Mouse (Mus musculus): ENCODE measurements around the gene Nol4l.
"Not testable (repeated sequence)": the region's sequence is repeated elsewhere in the genome, so short reads cannot be mapped to it uniquely, and the experiment has no call there.

Nol4l gene

DNA sequence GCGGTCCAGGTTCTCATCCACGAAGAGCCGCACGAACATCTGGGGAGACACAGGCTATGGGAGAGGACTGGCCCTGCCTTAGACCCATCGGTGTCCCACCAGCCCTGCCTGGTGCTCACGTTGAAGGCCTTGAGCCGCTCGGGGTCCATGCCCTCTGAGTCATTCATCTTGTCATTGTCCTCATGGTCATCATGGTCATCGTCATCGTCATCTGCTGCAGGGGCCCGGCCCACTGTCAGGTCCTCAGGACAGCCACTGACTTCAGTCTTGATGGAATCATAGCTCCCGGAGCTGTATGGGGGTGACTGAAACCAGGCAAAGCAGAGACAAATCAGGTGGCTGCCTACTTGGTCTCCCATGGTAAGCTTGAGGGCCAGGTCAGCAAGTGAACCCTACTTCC is 111.9 kb downstream of the Nol4l start:
- no peak for DNase-seq (ENCODE audit: low read depth, low spot score)

DNA sequence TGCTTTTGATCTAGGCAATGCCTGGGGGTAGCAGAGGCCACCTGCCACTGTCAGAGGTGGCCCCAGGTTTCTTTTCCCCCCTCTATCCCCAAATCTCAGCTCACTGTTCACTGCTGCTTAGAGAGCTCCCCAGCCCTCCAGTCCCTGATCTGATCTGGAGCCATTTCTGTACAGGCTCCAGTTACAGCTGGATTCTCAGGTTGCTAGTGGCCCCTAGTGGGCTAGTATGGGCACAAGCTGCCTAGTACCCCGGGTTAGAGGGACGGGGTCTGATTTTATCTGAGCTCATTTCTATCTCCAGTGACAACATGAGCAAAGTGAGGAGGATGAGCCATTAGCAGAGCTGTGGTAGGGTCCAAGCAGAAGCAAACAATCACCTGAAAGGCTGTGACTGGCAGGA is 115.2 kb downstream of the Nol4l start:
- peak; percentile 75 for DNase-seq (ENCODE audit: low read depth, low spot score)

DNA sequence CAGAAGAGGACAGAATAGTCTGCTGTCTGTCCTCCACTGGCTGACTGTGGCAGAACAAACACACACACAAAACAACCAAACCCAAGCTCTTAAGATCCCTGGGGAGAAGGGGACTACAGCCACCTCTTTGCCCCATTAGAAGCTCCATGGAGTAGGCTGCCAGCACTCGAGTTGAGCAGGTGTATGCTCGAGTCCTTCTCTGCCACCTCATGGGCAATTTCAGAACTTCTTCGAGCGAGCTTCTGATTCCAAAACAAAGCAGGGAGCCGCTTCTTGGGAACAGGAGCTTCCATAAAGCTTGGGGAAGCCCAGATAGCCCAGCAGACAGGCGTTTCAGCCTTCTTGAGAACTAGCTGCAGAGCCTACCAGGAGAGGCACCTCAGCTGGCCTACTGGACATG is 117.2 kb downstream of the Nol4l start:
- no peak for DNase-seq (ENCODE audit: low read depth, low spot score)

DNA sequence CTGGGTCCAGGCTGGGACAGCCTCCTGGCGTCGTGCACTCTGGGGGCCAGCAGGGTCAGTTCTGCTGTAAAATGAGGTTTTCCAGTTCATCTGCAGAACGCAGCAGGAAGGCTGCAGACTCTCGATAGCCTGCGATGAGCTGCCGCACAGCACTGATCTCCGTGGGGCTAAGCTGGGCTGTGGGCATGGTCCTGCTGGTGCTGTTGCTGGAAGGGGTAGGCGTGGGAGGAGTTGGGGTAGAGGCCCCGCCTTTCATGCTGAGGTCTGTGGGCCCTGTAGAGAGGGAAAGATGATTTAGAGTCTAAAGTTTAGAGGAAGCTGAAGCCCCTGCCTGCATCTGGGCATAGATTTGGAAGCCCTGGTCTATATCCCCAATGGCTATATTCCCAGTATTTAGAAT is 118.2 kb downstream of the Nol4l start:
- no peak for DNase-seq (ENCODE audit: low read depth, low spot score)

DNA sequence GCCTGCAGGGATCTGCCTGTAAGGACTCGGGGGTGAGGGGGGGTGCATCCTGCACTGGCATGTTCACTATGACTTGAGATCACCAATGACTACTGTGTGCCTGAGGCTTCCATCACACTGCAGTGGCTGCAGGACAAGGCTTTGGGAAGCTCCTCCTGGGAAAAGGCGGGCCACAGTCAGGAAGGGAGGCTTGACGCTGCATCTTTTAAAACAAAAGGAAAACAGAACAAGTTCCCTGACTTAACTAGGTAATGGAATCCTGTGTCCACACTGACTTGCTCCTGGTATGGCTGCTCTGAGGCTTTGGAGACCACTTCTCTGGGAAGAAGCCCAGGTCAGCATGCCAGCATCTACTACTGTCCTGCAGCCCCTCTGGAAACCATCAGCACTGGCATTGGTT is 120.8 kb downstream of the Nol4l start:
- no peak for DNase-seq (ENCODE audit: low read depth, low spot score)

DNA sequence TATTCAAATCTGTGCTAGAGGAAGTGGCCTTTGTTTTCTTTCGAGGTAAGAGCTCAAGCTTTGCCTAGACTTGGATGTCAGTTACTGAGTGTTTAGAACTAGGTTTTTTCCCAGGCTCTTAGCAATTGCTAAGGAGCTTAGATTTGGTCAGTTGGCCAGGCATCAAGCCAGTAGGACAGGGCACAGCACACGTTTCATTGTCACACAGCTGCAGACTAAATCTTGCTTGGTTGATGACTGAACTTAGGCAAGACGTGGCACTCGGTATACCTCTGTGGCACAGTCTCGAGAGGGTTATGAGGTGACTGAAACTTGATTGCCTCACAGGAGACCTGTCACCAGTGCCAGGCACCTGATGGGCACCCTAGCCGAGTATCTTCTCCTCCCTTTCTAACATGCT is 122.9 kb downstream of the Nol4l start:
- no peak for DNase-seq (ENCODE audit: low read depth, low spot score)

DNA sequence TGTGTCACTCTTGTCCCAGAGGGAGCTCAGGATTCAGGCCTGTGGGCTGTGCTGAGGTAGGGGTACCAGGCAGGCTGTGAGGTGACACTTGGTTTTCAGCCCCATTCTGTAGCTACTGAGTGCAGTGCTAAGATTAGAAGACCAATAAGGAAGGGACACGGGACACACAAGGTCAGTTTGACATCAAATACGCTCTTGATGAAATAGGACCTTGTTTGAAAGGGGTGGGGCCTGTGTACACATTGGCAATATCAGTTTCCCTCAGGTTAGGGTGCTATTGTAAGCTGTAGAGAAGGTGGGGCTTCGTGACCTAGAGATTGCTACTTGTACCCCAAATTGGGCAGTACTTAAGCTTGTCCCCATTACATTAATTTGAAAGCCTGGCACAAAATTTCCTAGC is 124.9 kb downstream of the Nol4l start:
- DNase-seq (ENCODE audit: low read depth, low spot score) = no peak

DNA sequence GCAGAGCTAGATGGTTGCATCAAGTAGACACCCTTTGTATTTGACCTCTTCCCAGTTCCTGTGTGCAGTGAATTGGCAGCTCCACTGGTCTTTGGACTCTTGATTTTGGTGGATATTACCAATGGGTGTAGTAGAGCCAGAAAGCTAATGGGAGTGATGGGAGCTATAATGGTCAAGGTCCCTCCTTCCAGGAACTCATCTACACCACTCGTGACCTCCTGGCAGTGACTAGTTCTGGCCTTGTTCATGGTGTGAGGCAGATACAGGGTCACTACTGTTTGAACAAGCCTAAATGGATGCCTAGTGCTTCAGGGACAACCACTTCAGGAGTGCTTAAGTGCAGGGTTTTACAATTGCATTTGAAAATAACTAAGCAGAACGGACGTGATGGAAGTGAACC is 125.7 kb downstream of the Nol4l start:
- DNase-seq (ENCODE audit: low read depth, low spot score) = no peak

DNA sequence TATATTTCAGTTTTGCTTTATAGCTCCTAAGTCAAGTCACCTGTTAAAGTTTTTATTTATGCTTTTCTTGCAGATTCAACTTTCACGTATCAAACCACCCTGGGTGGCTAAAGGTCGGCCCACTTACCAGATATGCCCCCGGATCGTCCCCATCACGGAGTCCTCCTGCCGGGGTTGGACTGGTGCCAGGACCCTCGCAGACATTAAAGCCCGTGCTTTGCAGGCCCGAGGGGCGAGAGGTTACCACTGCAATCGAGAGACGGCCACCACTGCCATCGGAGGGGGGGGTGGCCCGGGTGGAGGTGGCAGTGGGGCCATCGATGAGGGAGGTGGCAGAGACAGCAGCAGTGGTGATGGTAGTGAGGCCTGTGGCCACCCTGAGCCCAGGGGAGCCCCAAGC is 130.6 kb downstream of the Nol4l start:
- no peak for DNase-seq (ENCODE audit: low read depth, low spot score)

DNA sequence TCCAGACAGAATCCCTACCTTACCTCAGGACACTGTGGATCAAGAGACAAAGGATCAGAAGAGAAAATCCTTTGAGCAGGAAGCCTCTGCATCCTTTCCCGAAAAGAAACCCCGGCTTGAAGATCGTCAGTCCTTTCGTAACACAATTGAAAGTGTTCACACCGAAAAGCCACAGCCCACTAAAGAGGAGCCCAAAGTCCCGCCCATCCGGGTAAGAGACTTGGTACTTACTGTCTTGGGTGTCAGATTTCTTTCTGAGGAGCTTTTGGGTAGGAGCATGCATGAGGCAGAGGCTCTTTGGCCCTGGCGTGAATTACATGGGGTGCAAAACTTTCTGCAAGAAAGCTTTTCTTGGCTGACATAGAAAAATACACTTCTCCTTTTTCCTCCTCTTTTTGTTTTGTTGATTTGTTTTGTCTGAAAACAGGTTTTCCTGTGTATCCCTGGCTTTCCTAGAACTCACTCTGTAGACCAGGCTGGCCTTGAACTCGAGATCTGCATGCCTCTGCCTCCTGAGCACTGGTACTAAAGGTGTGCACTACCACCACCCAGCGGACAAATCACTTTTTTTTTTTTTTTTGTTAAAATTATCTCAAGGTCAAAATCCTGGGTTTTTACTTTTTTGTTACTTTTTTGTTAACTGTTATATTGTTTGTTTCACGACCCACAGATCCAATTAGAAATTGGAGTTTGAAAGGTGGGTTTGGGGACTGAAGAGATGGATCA is 131.8 kb downstream of the Nol4l start:
- DNase-seq (ENCODE audit: low read depth, low spot score) = no peak

DNA sequence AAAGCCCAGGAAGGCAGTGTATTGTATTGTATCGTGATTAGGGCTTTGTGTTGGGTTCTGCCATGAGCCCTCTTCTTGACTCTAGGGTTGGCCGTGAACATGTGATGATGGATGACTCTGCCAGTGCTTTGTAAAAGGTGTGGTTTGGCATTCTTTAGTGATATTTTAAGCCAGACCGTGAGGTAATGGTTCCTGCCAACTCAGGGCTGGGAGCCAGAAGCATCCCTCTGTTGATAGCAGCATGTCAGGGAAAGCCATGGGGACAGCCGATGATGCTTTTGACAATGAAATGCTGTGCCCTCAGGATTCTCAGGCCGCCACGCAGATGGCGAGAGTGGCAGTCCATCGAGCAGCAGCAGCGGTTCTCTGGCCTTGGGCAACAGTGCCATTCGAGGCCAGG is 136.7 kb downstream of the Nol4l start:
- no peak for DNase-seq (ENCODE audit: low read depth, low spot score)

DNA sequence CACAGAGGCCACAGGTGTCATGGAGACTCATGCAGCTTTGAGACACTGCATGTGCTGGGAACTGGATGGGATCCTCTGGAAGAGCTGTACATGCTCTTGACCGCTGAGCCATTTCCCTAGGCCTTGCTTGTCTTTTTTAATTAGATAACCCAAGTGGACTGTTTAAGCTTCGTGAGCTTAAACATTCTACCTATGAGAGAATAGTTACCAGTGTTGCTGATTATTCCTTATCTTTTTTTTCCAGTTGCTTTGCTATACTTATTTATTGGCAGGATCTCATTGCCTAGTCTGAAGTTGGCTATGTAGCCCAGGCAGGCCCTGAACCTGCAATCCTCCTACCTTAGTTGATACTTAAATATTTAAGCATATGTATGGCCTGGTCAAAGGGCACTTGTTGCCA is 139.9 kb downstream of the Nol4l start:
- no peak for DNase-seq (ENCODE audit: low read depth, low spot score)

DNA sequence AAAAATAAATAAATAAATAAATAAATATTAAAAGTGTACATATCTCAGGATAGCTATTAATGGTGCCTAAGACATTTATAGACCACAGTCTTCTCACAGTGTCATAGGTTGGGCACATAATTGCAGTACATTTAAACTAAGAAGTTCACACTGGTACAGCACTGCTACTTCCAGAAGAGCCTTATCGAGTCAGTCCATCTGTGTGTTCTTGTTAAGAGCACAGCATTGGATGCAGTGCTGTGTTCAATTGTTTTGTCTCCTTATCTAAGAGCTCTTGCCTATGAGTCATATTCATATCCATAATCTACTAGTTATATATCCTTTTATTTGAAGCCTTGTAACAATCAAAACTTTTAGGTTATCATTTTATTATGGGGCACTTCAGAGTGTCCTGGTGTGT is 149.3 kb downstream of the Nol4l start:
- no peak for DNase-seq (ENCODE audit: low read depth, low spot score)

DNA sequence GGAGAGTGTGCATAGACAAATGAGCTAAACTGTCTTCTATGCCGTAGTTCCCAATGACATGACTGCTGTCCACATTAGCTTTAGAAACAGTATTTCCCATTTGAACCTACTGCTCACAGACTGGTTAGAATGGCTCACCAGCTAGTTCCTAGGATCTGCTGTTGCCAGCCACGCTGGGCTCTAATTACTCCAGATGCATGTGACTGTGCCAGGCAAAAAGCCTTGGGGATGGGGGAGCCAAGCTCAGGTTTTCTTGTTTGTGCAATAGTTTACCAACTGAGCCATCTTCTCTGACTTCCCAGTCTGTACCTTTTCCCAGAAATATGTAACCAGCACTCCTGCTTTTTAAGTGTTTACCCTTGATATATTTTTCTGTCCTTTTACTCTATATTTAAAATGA is 154.4 kb downstream of the Nol4l start:
- DNase-seq (ENCODE audit: low read depth, low spot score) = no peak

DNA sequence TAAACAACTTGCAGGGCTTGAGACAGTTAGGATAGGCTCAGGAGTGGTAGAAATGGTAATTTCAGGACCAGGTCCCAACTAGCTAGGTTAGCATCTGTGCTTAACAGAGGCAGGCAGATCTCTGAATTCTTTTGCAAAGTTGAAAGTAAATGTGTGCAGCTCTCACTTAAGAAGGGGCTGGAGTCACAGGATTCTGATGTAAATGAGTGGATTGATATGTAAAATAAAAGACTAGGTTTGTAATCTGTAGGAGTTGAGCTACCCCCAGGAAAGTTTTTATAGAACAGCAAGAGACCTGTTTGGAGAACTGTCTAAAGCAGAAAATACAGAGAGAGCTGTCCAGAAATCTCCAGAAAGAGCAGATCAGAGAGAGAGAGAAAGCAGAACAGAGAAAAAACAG is 158.9 kb downstream of the Nol4l start:
- DNase-seq (ENCODE audit: low read depth, low spot score) = no peak

DNA sequence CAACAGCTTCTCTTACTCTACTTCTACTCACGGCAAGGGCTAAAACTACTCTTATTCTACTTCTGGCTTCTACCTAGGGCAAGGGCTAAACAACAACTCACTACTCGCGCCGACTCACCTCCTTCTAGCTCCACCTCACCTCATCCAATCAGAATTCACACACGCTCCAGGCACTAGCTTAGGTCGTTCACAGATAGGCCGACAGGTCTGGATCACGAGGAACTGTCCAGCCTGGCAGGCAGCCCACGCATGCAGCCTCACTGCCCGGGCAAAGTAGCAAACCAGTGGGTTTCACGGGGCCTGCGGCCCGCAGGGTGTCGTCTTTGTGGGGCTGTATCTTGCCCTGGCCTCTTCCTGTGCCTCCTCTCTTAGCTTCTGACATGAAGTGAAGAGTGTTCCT is 165.2 kb downstream of the Nol4l start:
- not testable (repeated sequence) for DNase-seq (ENCODE audit: low read depth, low spot score)

DNA sequence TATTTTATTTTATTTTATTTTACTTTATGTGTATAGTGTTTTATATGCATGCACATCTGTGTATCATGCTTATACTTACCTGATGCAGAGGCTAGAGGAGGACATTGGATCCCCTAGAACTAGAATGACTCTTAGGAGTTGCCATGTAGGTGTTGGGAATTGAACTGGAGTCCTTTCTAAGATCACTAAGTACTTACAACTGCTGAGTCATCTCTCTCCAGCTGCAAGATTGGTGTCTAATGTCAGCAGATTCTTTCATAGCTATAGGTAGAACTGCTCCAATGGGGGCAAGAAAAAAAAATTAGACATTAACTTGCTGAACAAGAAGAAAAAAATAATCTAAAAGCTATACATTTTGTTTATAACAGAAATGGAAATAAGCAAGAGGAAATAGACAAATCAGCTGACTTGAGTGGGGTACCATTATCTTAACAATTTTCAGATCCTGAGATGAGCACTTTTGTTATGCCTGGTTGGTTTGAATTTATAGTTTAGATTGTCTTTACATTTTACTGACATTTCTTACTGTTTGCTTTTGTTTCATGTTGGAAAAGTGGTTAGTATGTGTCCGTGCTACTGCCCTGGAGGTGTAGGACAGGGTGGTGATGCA is 168.6 kb downstream of the Nol4l start:
- DNase-seq (ENCODE audit: low read depth, low spot score) = no peak

All from CD4-positive, CD25-positive, alpha-beta regulatory T cell, adult 2 months (primary cell).